Mouse (Mus musculus): ENCODE measurements at regions not wholly inside any gene's neighbourhood (a gene's known extent, or its start where the extent isn't known, plus 50 kb on each side); places are given as distances from the start of the nearest gene placed in this dataset.

DNA sequence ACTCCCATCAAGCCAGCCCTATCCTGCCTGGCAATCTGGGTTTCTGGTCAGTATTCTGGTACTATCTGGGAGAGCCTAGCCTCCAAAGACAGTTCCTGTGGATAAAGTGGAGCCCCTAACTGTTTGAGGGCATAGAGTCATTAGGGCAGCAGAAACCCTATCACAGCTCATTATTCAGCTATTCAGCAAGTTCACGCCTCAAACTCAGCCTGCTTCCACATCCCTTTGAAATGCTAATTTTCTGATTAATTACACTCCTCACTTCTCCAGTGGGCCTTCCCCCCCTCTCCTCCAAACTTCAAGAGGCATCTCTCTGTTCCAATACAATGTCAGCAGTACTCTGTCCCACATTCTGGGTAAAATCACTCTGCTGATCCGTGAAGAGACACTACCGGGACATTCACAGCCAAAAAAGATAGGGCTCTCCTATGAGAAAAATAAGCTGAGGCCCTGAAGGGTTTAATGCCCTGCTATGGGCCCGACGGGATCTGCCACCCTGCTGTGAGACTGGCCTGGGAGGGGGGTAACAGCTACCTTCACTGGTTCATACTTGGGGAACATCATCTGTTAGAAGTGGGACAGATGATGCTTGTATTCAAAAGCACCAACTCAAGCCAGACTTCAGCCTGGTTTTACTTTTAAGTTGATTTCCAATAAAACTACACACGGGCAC is 220.0 kb upstream of the Zdhhc25 start:
- DNase-seq, result no peak

DNA sequence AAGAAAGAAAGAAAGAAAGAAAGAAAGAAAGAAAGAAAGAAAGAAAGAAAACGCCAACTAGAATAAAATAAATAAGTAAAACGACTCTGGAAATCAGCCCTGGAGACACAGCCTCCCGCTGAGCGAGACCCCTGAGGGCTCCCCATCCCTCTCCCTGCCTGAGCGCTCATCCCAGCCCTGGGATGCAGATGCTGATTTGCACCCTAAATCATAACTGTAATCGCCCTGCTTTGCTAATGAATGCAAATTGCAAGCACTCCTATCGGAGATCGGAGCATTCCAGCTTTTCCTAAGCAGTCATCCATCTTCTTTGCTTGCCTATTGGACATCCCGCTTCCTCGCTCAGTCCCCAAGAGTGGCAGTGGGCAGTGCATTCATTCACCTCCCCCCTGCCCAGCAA is 218.7 kb upstream of the Zdhhc25 start:
- no peak for DNase-seq

DNA sequence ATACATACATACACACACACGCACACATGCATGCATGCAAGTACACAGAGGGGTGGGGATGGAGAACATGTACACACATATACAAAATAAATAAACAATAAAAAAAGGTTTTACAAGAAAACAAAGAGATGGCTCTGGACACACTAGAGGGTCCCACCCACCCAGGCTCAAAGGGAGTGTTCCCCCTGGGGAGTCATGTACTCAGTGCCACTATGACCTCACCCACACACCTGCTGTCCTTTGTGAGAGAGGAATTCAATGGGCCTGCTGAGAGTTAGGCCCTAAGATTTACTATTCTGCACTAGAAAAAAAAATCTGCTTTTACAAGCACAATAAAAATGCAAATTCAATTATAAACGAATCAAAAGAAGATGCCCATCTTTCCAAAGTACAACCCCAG is 214.2 kb upstream of the Zdhhc25 start:
- no peak for DNase-seq

DNA sequence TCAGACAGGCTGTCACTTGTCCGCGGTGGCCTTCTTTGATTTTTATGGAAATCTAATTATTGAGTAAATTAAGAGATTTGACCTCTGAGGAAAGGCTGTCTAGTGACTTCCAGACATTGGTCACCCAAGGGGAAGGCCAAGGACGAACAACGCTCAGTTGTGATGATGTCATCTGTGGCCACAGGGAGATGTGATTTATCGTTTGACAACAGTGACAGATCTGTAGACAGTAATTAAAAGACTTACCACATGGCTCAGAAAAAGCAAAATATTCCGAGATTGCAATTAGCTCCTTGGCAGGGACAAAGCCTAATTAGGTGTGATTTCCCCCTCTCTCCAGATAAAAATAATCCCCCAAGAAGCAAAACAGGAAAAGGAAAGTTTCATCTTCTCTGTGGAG is 213.4 kb upstream of the Zdhhc25 start:
- no peak for DNase-seq

DNA sequence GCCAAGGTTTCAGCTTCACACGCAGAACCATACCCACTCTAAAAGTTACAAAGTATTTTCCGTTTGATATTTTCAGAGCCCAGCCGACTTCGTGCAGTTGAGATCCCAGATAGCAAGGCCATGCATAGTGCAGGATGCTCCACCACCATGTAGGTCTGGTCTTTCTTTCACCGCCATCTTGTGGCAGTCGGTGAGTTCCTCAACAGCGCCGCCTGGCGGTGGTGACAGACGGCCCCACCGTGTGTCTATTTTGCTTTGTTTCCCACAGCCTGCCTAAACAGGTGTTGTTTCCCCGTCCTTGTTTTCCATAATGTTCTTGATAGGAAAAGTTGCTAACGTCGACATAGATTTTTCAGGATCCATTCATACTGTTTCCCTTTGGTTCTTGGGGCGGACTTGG is 208.3 kb upstream of the Zdhhc25 start:
- DNase-seq, result no peak

DNA sequence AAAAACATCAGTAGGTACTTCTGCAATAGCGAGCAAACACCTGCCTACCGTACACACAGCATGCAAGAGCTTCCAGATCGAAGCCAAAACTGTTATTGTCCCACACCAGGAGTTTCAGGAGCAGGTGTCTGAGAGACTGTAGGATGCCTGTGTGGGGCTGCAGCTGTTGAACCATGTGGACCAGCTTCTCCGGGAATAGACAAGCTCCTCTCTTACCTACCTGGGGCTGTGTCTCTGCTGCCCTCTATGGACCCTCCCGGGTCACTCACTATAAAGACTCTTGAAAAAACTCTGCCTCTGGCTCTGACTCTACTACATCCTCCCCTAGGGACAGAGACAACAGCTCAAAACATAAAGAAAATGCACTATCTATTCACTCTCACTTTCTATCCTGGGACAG is 201.0 kb upstream of the Zdhhc25 start:
- DNase-seq, result no peak

DNA sequence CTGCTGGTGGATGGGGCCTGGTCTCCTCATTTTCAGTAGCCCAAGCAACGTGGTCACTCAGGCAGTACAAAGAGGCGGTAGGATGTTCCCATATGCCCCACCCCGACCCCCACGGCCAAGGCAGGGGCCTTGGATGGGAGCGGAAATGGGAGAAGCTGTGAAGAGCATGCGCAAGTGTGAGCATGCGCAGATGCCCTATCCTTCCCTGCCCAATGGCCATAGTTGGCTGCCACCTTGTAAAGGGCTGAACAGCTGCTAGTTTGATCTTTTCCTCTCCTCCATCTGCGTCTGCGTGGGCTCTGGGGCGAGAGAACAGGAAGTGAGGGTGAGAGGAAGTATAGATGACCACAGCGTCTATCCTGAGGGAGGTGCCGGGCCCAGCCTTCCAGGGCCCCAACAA is 200.1 kb upstream of the Zdhhc25 start:
- no peak for DNase-seq

DNA sequence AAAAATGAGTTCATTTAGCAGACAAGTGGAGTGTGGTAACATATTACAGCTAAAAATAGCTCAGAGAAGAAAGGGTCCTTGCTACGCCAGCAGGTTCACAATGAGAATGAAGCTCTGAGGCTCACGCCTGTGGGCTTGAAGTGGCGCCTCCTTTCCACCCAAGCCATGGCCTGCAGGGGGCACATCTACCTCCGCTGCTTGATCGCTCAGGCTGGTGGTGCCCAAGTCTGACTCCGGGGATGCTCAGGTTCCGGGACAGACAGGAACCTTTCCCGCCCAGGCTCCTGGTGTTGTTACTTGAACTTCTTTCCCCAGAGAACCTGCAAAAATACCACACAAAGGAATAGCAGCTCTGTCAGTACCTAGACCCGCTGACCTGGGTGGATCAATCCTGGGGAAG is 199.3 kb upstream of the Zdhhc25 start:
- DNase-seq, result no peak

DNA sequence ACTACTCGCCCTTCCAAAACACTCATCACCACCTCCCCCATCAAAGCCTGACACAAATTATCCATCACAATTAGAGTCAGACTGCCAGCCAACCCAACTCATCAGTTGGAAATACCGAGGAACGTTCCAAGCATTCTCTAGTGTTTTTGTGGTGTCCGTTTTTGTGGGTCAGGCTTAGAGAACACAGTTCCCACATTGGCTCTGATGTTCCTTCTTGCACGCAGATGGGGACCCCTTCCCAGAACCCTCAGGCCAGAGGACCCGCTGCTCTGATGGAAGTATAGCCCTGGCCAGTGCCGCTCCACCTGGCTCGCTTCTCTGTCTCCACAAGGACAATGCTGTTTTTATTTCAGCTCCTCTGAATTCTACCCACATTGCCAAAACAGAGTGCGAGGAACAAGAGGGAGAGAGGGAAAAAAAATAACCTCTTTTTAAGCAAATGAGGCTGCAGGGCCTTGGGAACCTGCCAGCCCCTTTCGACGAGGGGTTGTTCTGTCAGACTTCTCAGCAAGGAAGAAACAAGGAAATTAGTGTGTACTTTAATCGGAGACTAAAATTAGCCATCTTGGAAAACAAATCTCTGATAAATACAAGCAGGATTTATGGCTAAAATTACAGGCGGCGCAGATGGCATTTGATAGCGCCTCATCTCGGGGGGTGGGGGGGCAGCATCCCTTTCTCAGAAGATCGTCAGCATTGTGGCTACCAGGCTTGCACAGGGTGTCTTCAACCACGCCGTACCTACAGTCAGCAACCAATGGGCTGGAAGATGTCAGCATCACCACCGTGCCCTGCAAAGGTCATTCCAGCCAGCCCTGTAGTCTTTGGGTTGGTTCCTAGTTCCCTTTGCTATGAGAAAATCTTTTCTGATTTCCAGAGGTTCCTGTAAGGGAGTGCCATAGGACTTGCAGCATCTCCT is 191.4 kb upstream of the Zdhhc25 start:
- DNase-seq, result no peak

DNA sequence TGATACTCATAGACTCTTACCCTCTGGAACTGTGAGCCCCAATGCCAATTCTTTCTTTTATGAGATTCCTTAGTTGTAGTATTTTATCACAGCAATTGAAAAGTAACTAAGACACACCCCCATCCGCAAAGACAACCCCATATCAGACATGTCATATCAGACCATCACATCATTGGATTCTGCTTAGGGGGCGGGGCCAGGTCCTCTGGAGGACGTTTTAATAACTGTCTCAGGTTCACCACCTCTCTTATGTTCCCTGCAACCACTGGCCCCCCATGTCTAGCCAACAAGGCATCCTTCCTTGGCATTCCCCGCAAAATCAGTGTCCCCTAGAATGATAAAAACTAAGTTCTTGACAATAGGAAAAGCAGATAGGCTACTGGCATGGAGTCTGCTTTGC is 185.9 kb upstream of the Zdhhc25 start:
- DNase-seq, result no peak

DNA sequence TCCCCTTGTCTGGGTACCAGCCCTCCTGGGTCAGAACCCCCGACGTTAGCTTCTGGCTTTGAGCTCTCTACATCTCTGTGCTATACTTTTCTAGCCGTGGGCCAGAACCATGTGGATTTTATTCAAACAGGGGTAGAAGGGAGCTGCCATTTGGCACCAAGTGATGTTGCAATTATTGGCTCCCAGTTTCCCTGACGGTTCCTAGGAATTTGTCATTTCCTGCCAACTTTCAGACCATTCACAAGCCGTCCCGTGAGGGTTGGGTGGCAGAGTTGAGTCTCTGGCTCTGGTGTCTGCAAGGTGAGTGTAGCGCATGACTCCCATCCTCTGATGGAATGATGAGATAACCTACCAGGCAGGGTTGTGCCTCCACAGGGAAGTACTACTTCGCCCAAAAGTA is 181.2 kb upstream of the Zdhhc25 start:
- no peak for DNase-seq

DNA sequence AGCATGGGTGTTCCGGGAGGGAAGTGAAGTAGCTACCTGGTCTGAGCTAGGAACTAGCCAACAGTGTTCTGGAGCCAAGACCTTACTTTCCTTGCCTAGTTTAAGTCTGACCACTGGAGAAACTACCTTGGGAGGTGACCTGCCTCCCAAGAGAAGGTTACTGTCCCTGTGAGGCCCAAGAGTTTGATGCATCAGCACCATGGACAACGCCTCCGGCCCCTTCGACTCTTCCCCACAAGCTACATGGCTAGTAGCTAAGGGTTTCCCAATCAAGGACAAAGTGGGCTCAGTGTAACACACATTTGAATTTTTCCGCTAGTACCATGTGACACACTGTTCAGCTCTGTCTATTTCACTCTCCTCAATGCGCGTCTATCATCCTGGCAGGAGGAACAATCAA is 171.7 kb upstream of the Zdhhc25 start:
- no peak for DNase-seq

DNA sequence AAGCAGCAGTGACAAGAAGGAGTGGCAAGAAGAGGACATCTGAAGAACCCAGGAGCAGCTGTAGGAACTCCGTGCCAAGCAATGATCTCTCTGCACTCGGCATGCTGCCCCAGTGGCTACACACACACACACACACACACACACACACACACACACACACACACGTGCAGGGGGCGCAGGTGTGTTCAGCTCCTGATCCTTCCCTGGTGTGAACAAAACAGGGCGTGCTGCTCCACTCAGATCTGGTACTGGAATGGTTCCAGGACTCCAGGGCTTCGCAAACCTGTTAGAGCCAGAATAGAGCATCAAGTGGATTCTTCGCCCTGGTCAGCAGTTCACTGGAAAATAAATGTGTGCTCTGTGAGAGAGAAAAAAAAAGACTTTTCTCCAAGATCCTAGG is 169.2 kb upstream of the Zdhhc25 start:
- DNase-seq, result no peak

DNA sequence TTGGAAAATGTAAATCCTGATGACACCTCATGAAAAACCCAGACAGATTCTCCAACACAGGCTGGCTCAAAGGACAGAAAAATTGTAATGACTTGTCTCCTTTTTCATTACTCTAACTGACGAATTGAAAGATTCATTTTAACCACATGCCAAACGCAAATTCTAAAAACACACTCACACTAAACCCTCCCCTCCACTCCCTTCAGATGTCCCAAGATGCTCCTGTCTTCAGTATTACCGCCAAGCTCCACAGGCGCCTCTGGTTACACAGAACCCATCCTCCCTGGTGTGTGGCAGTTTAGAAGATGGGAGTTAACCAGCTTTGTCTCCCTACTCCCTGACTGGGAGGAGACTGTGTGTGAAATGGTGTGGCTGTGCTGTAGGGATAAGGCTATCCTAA is 151.8 kb upstream of the Zdhhc25 start:
- no peak for DNase-seq

DNA sequence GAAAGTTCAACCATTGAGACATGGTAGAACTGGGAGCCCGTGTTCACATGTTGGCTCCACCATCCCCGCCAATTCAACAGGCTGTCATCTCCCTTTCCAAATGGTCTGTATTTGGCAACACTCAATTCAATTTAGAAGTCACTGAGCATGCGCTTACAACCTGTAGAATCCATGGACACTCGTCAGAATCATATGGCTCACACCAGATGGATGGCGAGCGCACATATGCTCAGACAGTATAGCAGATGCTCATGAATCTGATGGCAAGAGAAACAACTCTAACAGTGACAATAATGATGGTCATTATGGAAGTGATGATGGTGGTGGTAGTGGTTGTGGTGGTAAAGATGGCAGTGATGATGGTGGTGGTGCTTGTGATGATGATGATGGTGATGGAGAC is 148.9 kb upstream of the Zdhhc25 start:
- no peak for DNase-seq

DNA sequence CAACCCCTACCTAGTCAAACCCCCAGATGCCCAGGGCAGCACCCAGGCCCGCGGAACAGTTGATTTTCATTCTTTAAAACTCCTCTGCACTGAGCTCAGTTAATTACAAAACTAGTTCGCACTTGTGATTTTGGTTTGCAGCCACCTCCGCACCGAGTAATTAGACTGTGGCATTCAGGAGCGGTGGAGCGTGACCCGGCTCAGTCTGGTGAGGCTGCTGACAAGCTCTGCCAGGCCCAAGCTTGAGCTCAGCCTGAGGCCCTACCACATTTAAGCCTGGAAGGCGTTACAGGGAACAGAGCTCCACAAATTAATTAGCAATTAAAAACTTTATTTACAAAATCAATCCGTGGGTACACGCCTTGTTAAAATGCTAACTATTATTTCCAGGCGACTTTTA is 132.0 kb upstream of the Zdhhc25 start:
- DNase-seq, result no peak

DNA sequence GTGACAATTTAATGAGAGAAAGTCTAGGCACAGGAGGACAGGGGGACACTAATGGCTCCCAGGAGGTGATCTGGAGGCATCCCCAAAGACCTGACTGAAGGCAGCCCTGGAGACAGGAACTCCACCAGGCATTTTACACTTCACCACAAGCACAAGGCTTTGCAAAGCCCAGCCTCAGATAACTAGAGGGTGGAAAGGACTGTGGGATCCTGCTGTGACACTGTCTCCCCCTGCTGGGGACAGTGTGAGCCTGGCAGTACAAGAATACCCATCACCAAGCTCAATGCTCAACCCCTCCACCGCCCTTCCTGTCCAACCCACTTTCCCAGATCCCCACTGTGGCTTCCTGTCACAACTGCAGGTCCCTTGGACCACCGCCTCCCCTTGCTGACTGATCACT is 131.3 kb upstream of the Zdhhc25 start:
- peak; percentile 3 for DNase-seq

DNA sequence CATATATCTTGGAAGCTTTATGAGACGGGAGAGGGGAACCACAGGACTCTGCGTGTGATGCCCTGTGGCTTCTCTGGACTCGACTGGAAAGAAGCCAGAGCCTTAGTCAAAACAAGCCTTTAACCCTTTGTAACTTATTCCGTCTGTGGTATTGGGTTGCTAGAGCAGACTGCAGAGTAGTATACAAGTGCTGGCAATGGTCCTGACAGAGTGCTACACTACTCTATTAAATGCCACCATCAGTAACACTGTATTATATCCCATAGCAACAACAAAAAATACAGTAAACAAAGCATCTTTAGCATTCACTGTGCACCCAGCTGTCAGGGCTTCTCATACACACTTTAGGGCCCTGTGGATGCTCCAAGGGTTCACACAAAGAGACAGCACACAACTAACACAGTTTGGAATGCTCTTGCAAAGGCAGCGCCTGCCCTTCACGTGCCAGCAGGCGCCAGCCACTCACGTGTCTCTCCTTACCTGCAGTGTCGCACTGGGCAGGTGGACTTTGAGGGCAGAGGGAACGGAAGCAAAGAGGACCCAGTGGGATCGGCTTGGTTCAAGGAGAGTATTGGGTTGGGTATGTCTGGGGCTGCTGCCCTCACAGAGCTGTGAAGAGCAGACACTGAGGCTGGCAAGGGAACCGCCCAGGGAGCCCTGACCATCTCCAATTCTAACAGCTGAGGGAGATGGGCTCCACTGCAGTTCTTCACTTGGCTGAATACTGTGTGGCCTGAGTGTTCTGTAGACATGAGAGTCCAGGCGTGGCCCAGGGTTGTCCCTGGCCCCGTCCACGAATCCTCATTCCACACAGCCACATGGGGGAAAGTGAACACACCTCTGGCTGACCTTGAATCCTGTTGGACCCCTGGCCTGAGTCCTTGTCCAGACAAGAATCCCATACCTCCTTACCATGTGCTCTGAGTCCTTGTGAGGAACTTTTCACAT is 130.3 kb upstream of the Zdhhc25 start:
- DNase-seq, result no peak

DNA sequence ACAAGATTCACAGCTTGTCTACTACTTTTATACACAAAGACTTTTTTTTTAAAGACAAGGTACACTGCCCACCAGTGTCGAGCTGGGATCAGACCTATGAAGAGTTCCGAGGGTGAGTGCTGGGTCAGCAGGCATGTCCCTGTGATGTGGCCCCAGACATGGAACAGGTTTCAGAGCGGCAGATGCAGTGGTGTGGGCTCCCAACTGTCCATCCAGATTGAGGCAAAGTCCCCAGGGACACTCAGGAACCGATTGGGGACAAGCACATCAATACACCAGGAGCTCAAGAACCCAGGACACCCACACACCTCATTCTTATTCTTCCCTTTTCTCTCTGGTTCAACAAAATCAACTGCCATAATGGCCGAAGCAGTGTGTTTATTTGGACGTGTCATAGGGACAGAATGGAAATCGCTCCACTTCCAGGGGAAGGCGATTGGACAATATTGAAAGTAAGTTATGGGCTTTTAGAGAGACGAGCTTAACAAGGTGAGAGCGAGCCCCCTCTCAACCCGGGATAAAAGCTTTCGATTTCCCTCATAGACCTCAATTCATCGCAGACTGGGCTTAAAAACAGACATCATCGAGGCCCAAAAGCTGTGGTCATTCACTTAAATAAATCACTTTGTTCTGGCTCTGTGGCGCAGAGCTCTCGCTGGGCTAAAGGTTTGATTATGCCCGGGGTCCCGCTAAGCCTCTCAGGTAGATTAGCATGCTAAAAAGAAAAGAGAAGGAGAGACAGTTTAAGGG is 127.6 kb upstream of the Zdhhc25 start:
- DNase-seq, result no peak

DNA sequence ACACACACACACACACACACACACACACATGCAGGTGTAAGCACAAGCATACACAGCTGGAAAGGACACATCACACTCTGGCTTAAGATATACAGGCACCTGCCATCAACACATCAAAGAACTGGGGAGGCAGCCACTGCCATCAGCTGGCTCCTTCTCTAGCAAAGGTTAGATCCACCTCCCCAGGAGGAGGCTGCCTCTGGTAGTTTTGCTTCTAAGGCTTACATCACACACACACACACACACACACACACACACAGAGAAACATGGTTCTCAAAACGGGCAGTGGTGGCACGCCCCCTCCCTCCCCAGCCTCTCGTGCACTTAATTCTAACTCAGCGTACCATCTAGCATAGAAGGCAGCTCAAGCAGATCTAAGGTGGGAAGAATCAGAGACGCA is 126.9 kb upstream of the Zdhhc25 start:
- DNase-seq, result no peak

DNA sequence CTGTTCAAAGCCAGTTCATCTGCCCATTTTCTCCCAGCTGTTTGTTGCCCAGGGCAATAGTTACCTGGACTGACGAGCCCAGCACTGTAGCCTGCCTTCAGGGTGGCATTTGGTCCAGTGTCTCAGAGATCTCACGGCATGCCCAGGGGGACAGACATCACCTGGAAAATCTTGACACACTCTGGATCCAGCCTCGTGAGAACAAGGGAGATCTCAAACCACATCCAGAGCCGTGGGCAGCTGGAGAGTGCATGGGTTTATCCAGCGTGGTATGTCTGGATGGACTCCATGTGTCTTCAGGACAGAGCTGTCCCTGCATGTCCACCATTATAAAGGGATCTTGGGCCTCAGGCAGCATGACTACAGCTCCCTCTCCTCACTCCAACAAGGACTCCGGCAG is 116.6 kb upstream of the Zdhhc25 start:
- DNase-seq, result no peak

DNA sequence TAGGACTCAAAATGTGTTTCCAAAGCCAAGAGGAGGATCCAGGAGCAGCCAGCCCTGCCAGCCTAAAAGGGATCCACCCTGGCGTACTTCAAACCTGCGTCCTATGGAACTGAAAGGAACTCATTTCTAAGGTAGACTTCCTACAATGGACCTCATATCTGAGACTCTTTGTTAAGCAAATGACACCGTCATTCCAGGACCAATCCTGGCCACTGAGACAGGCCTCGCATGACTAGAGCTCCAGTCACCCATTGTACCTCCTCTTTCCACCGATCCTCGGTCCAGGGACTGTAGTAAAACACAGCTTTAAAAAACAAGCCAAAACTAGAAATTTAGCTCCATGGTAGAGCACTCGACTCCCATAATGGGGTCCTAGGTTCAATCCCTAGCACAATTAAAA is 110.4 kb upstream of the Zdhhc25 start:
- DNase-seq, result no peak
